Mouse (Mus musculus): ENCODE data around the gene Vmn1r60. TPM values are rescaled to one million over a fixed set of nuclear protein-coding genes. Genes with fewer than 3 reads are reported as not detected.

Gene Vmn1r60
- polyA plus RNA-seq (2012; rRNA removed), result not detected in 2 replicates

GRCm38 (mm10) chr7:5547217-5547616, at the start of gene Vmn1r60:
Vmn1r60 (minus strand) TSS chr7:5547317.

DNA sequence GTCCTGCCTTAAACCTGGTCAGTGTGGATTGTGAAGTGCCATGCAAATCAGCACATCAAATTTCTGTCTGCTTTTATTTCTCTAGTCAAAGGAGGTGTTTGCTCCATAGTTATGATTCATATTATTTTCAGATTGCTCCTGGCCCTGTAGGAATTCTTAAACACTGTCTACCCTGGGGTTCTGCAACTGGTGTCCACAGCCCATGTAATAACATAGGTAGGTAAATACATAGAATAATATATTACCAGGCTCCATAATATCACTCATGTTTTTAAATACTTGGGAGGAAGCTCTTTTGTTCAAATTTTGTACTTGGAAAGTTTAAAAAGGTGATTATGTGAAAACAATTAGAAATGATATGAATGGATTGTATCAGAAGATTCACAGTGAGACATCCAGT, 53.3 kb downstream of the Vmn1r60 start, which contains the start of gene Vmn2r28:
TSS of gene Vmn2r28 (minus strand) at position 101 of the 400 bp plus-strand sequence.

Other genes starting within 250 kb of the Vmn1r60 start
- not detected in 2 replicates for gene Gm5065, start 196.8 kb downstream of the Vmn1r60 start, polyA plus RNA-seq (2012; rRNA removed)
- not detected in 2 replicates for gene Nlrp2, start 196.3 kb downstream of the Vmn1r60 start, polyA plus RNA-seq (2012; rRNA removed)
- not detected in 2 replicates for gene Vmn1r58, start 133.9 kb downstream of the Vmn1r60 start, polyA plus RNA-seq (2012; rRNA removed)
- not detected in 2 replicates for gene Vmn1r59, start 90.5 kb downstream of the Vmn1r60 start, polyA plus RNA-seq (2012; rRNA removed)
- not detected in 2 replicates for gene Vmn2r28, start 53.4 kb downstream of the Vmn1r60 start, polyA plus RNA-seq (2012; rRNA removed)
- not detected in 2 replicates for gene Vmn1r61, start 66.0 kb upstream of the Vmn1r60 start, polyA plus RNA-seq (2012; rRNA removed)
- not detected in 2 replicates for gene Vmn1r62, start 126.3 kb upstream of the Vmn1r60 start, polyA plus RNA-seq (2012; rRNA removed)

Data from central nervous system, embryonic 14 days (tissue).